Mouse (Mus musculus) right cerebral cortex, adult 2 months (tissue): ENCODE measurements at regions not wholly inside any gene's neighbourhood (a gene's known extent, or its start where the extent isn't known, plus 50 kb on each side); places are given as distances from the start of the nearest gene placed in this dataset.

ENCODE experiments used
- DNase-seq, 2 experiments: peaks; one replicate each; pipeline ENCODE4 v3.0.0; 2021 to 2022; ENCODE audit warnings: low spot score in 2 of 2

GRCm38 (mm10) chr7:59178326-59178725 is 50.2 kb upstream of the Ube3a start:
- DNase-seq, result peak; percentile 17 to 36
